Mouse (Mus musculus) liver, embryonic 15.5 days (tissue): ENCODE data around the gene Sept9. TPM values are rescaled to one million over a fixed set of nuclear protein-coding genes. Genes with fewer than 3 reads are reported as not detected.

Experiments
- ATAC-seq: fragments of 200-750 bp; cut with Nextera tagmentation; 2 replicates; pipeline ENCODE4 v1.8.0; 2017; ENCODE audit warnings: moderate number of reproducible peaks, mild to moderate bottlenecking, moderate library complexity; ENCODE audit not compliant: insufficient read depth
- H3K27ac ChIP-seq: fragments of 300-500 bp; sonication (generic); replicated peaks from 2 replicates; pipeline ENCODE4 v1.5.1; 2015; ENCODE audit warnings: mild to moderate bottlenecking, inconsistent platforms
- H3K27me3 ChIP-seq: fragments of 300-500 bp; sonication (generic); 2 replicates; pipeline ENCODE4 v1.6.1; 2015; ENCODE audit warnings: mild to moderate bottlenecking, inconsistent platforms
- H3K36me3 ChIP-seq: fragments of 300-500 bp; sonication (generic); replicated peaks from 2 replicates; pipeline ENCODE4 v1.6.1; 2015; ENCODE audit warnings: moderate library complexity, mild to moderate bottlenecking, inconsistent platforms
- H3K4me1 ChIP-seq: fragments of 300-500 bp; sonication (generic); replicated peaks from 2 replicates; pipeline ENCODE4 v1.6.1; 2015; ENCODE audit warnings: inconsistent platforms
- H3K4me2 ChIP-seq: fragments of 300-500 bp; sonication (generic); 2 replicates; pipeline ENCODE4 v1.6.1; 2015; ENCODE audit warnings: moderate library complexity, mild to moderate bottlenecking, inconsistent platforms
- H3K4me3 ChIP-seq: fragments of 300-500 bp; sonication (generic); replicated peaks from 2 replicates; pipeline ENCODE4 v1.5.1; 2015; ENCODE audit warnings: mild to moderate bottlenecking, inconsistent platforms
- H3K9ac ChIP-seq: fragments of 300-500 bp; sonication (generic); 2 replicates; pipeline ENCODE4 v1.6.1; 2015; ENCODE audit warnings: moderate library complexity, mild to moderate bottlenecking, inconsistent platforms
- H3K9me3 ChIP-seq: fragments of 300-500 bp; sonication (generic); replicated peaks from 2 replicates; pipeline ENCODE4 v1.6.1; 2016; ENCODE audit warnings: inconsistent platforms
- WGBS: fragments of 180-500 bp; shearing (Covaris S2); methylation state at CpG from one replicate; pipeline ENCODE4 v1.1.7; 2015; ENCODE audit warnings: mixed read lengths; ENCODE audit not compliant: insufficient replicate concordance; 5-methylcytosine and 5-hydroxymethylcytosine counted together
- polyA plus RNA-seq: library from polyadenylated mRNA; unstranded; fragments of >200 nt; fragmentation: Nextera tagmentation; extraction: Ambion mirVana; gene quantifications from 2 replicates; pipeline ENCODE4 v1.2.1, GENCODE M21; 2015

Gene Sept9
- polyA plus RNA-seq, 1 experiment from 2014 or later = 41.0 TPM

GRCm38 (mm10) chr11:117316441-117317331, 117.2 kb downstream of the Sept9 start:
- H3K9me3 ChIP-seq = no peaks in the 10 kb centered on the region
- H3K4me3 ChIP-seq = peak overlapping the region; percentile 24; the same call in 1 of the 2 replicates
- H3K27me3 ChIP-seq = no peaks in the 10 kb centered on the region
- H3K4me1 ChIP-seq = peaks cover 77% of the 10 kb centered on the region
- H3K36me3 ChIP-seq = no peaks in the 10 kb centered on the region
- no peak for ATAC-seq
- peak overlapping the region; percentile 58 for H3K4me2 ChIP-seq
- 0 out of 2 replicates have a peak overlapping the region, but pooled peaks have one; percentile 32 for H3K9ac ChIP-seq
- H3K27ac ChIP-seq = peak overlapping the region; percentile 82
- WGBS = 39% methylated on average over 16 of the region's 16 CpGs

DNA sequence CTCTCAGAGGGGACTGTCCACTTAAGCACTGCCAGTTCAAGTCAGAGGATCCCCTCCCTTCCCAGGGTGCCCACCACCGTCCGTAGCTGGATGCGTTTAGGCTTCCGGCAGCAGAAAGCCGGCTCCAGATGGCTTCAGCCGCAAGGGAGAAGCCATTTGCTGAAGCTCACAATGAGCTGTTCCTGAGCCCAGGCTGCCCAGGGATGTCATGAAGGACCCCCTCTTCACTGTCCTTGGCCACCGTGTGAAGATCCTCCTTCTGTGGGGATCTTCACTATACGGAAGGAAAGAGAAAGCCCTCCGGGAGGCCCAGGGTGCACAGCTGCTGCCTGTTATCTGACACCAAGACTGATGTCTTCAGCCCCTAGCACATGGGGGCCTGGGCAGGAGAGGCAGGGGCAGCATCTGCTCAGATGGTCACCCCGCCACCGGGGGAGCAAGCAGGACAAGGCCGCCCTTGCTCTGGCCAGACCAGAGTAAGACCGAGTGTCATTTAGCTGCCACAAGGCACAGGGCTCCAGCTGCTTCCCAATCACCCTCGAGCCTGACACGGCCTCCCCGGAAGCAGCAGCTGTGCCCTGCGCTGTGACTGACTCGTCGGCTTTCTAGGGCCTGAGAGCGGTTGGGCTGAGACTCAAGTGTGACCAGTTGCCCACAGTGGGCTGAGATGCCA, 118.1 kb downstream of the Sept9 start:
- H3K9ac ChIP-seq = peak overlapping the region; percentile 32; the same call in 1 of the 2 replicates
- no peaks in the 10 kb centered on the region for H3K27me3 ChIP-seq
- peaks cover 79% of the 10 kb centered on the region for H3K4me1 ChIP-seq
- H3K4me2 ChIP-seq = peak overlapping the region; percentile 58
- H3K4me3 ChIP-seq = peak overlapping the region; percentile 24; the same call in 1 of the 2 replicates
- H3K36me3 ChIP-seq = no peaks in the 10 kb centered on the region
- peak overlapping the region; percentile 82 for H3K27ac ChIP-seq
- 14% methylated on average over 20 of the region's 20 CpGs for WGBS
- no peak for ATAC-seq
- H3K9me3 ChIP-seq = no peaks in the 10 kb centered on the region

- no peaks in the 10 kb centered on the region for H3K36me3 ChIP-seq
- H3K9me3 ChIP-seq = no peaks in the 10 kb centered on the region
- peaks cover 79% of the 10 kb centered on the region for H3K4me1 ChIP-seq
- H3K9ac ChIP-seq = no peak overlapping the region
- ATAC-seq = no peak
- peak overlapping the region; percentile 82 for H3K27ac ChIP-seq
- peak overlapping the region; percentile 58 for H3K4me2 ChIP-seq
- H3K4me3 ChIP-seq = no peak overlapping the region
- 39% methylated on average over 3 of the region's 3 CpGs for WGBS
- no peaks in the 10 kb centered on the region for H3K27me3 ChIP-seq
Measured at GRCm38 (mm10) chr11:117318202-117318601, 118.7 kb downstream of the Sept9 start.

DNA sequence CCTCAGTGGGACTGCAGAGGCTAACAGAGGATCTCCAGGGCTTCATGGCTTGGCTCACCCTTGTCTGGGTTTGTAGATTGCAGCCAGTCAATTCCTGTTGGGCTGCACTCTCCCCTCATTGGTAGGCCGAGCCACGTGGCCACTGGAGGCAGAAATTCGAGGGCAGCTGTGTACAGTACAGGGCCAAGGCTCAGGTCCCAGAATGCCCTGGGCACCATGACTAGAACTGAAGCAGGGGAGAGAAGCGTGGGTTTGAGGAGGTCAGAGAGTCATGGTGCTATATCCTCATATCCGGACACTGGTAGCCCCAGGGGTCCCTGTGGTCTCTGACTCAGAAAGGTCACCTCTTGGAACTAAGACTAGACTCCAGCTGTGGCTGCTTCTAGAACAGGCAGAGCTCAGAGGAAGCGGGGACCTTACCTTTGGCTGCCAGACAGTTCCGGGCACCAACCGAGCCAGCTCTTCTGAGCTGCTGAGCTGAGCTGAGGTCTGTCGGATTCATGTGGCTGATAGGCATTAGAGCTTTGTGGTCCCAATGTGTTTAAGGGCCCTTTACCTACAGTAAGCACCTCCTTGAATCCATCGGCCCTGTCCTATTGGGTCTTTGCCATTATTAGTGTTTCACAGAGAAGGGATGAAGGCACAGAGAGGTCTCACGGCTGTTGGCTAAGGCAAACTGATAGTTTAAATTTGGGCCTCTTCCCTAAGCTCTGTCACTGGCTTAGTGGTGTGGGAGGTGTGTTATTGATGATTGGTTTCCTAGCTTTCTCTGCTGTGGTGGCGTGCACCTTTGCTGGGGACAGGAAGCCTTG, 119.5 kb downstream of the Sept9 start:
- peak; percentile 22; the same call in 1 of the 2 replicates for ATAC-seq
- H3K4me3 ChIP-seq = no peak overlapping the region
- H3K4me1 ChIP-seq = peaks cover 81% of the 10 kb centered on the region
- H3K9ac ChIP-seq = no peak overlapping the region
- peak overlapping the region; percentile 82 for H3K27ac ChIP-seq
- H3K4me2 ChIP-seq = 0 out of 2 replicates have a peak overlapping the region, but pooled peaks have one; percentile 43
- H3K9me3 ChIP-seq = no peaks in the 10 kb centered on the region
- no peaks in the 10 kb centered on the region for H3K27me3 ChIP-seq
- H3K36me3 ChIP-seq = no peaks in the 10 kb centered on the region
- 17% methylated on average over 12 of the region's 12 CpGs for WGBS

DNA sequence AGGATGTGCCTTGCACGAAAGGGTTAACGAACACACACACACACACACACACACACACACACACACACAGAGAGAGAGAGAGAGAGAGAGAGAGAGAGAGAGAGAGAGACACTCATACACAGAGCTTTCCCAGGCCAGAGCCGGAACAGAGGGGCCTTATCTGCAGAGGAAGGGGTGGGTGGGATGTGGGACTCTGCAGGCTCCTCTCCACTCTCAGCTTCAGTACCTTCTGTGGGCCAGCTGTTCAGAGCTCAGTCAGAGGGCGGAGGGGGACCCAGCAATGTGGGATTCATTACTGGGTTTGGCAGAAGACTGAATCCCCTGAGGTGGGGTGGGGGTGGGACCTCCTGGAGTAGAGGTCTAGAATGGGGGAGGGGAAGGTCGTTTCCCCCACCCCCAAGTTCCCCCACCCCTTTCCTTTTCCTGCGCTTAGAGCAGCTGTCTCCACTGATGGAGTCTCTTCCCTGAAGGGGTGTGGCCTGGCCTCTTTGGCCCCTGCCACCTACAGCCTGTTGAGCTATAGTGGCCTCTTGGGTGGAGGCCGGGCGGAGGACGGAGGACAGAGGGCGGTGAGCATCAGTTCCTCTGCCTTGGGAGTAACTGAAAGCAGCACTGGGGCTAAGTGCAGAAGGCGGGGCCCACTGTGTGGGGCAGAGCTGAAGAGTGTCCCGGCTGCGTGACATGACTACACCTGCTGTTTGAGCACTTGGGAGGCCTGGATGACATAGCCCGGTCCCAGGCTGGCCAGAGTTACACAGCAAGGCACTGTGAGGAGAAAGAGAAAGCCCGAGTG, 120.3 kb downstream of the Sept9 start:
- Histone ChIP-seq H3K4me2 (peak overlapping the region; percentile 43), H3K36me3 (no peaks in the 10 kb centered on the region), H3K27ac (peak overlapping the region; percentile 82), H3K9ac (no peak overlapping the region), H3K9me3 (no peaks in the 10 kb centered on the region), H3K4me3 (0 out of 2 replicates have a peak overlapping the region, but pooled peaks have one; percentile 6), H3K4me1 (peaks cover 89% of the 10 kb centered on the region), H3K27me3 (no peaks in the 10 kb centered on the region)
- ATAC-seq = peak; percentile 54
- WGBS = 8% methylated on average over 15 of the region's 15 CpGs

DNA sequence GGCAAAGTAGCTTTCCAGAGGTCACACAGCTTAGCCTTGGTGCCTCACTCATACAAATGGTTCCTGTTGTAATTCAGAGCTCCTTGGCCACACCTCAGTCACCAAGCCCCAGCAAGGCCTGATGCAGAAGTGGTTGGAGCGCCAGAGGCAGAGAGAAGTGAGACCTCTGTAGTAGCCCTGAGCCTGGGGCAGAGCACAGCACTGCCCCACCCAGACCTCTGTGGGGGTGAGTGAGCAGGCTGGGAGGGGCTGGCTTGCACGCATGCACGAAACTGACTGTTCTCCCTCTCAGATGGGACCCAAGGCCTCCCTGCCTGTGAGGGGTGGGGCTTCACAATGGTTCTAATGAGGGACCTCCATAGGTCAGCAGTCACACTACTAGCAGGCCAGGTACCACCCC, 121.0 kb downstream of the Sept9 start:
- peak; percentile 39 for ATAC-seq
- WGBS = 16% methylated on average over 3 of the region's 3 CpGs
- Histone ChIP-seq H3K9ac (no peak overlapping the region; the same call in 1 of the 2 replicates), H3K36me3 (no peaks in the 10 kb centered on the region), H3K9me3 (no peaks in the 10 kb centered on the region), H3K27ac (peak overlapping the region; percentile 82), H3K27me3 (no peaks in the 10 kb centered on the region), H3K4me3 (no peak overlapping the region), H3K4me2 (peak overlapping the region; percentile 43), H3K4me1 (peaks cover 93% of the 10 kb centered on the region)

DNA sequence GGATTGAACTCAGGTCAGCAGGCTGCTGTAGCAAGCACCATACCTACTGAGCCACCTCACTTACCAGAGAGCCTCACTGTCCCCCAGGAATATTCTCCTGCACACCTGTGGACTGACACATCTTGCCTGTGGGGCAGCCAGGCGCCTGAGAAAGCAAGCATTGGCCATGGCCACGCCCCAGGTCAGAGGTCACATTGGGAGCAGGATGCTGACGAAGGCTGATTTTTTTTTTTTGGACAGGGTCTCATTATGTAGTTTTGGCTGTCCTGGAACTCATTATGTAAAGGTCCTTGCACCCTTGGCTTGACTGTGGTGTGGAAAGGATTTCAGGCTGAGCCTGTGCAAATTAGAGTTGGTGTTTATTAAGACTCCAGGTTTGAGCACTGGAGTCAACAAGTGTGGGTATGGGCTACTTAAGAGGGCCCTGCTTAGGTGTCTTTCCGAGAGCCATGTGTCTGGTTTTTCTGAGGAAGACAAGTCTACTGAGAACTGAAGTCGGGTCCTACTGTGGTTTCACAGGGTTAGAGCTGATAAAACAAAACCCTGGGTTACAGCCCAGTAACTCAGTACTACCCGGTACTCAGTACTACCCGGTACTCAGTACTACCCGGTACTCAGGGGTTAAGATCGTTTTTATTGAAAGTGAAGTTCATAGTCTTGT, 122.0 kb downstream of the Sept9 start:
- H3K36me3 ChIP-seq = no peaks in the 10 kb centered on the region
- H3K4me2 ChIP-seq = no peak overlapping the region
- ATAC-seq = no peak
- H3K9me3 ChIP-seq = no peaks in the 10 kb centered on the region
- no peak overlapping the region for H3K4me3 ChIP-seq
- no peak overlapping the region for H3K9ac ChIP-seq
- 39% methylated on average over 9 of the region's 9 CpGs for WGBS
- peaks cover 99% of the 10 kb centered on the region for H3K4me1 ChIP-seq
- H3K27me3 ChIP-seq = no peaks in the 10 kb centered on the region
- H3K27ac ChIP-seq = 0 out of 2 replicates have a peak overlapping the region, but pooled peaks have one; percentile 82

GRCm38 (mm10) chr11:117322311-117322710, 122.8 kb downstream of the Sept9 start:
- Histone ChIP-seq H3K27ac (no peak overlapping the region), H3K4me3 (no peak overlapping the region), H3K9me3 (no peaks in the 10 kb centered on the region), H3K9ac (no peak overlapping the region), H3K4me2 (no peak overlapping the region), H3K36me3 (no peaks in the 10 kb centered on the region), H3K4me1 (peaks cover 97% of the 10 kb centered on the region), H3K27me3 (no peaks in the 10 kb centered on the region)
- WGBS = 49% methylated on average over 3 of the region's 3 CpGs
- ATAC-seq = no peak

DNA sequence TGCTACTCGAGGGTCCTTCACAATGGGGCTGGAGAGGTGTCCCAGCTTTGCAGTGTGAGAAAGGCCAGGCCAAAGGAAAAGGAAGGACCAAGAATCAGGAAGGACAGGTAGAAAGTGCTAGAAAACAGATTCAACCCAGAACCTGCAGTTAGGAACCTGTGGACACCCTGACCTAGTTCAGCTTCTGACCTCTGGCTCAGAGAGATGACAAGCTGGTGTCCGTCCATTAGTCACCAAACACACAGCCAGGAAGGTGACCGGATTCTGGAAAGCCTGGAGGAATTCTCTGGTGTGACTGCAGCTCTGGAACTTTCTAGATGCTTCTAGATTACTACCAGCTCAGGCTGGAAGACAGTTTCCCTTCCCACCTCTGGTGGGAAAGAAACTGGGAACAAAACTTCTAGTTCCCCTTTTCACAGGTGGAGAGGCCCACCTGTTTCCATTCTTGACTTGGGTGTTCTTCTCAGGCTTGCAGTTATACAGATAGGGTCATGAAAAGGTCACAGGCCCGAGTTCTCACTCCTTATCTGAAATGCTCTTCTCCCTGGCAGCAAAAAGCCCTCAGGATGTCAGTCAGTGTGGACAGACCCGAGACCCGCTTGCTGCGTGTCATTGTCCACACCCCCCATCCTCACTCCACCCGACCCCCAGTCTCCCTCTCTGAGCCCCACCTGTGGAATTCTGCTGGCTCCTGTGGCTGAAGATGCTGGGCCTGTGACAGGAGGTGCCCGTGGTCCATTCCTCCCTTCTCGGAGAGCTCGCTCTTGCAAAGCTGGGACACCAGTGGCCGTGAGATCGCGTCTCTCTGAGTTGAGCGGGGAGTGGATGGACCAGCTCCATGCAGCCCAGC, 123.5 kb downstream of the Sept9 start:
- Histone ChIP-seq H3K9ac (no peak overlapping the region), H3K4me2 (no peak overlapping the region), H3K9me3 (no peaks in the 10 kb centered on the region), H3K27me3 (no peaks in the 10 kb centered on the region), H3K36me3 (no peaks in the 10 kb centered on the region), H3K27ac (no peak overlapping the region), H3K4me3 (no peak overlapping the region), H3K4me1 (peaks cover 96% of the 10 kb centered on the region)
- ATAC-seq = no peak
- WGBS = 55% methylated on average over 15 of the region's 15 CpGs
